Mouse (Mus musculus): Measurements from ENCODE around the gene Cyp3a41b.
"Not testable (repeated sequence)": the region's sequence is repeated elsewhere in the genome, so short reads cannot be mapped to it uniquely, and the experiment has no call there.

Gene Cyp3a41b

GRCm38 (mm10) chr5:145584630-145585029 lies at the start of gene Cyp3a41b:
TSS of gene Cyp3a41b (minus strand) at chr5:145584730.
- DNase-seq (ENCODE audit: low spot score in 2 of 2), result not testable (repeated sequence)

GRCm38 (mm10) chr5:145632286-145632685 lies 47.8 kb upstream of the Cyp3a41b start:
- DNase-seq (ENCODE audit: low spot score in 2 of 2), result not testable (repeated sequence)

- not testable (repeated sequence) for DNase-seq (ENCODE audit: low spot score in 2 of 2)
Observed at GRCm38 (mm10) chr5:145604891-145605290, 20.4 kb upstream of the Cyp3a41b start.

- not testable (repeated sequence) for DNase-seq (ENCODE audit: low spot score in 2 of 2)
Observed at GRCm38 (mm10) chr5:145597851-145598250, 13.3 kb upstream of the Cyp3a41b start.

GRCm38 (mm10) chr5:145577321-145577720 lies 7.2 kb downstream of the Cyp3a41b start:
- DNase-seq (ENCODE audit: low spot score in 2 of 2), result not testable (repeated sequence)

GRCm38 (mm10) chr5:145575660-145576059 lies 8.9 kb downstream of the Cyp3a41b start:
- DNase-seq (ENCODE audit: low spot score in 2 of 2), result not testable (repeated sequence)

GRCm38 (mm10) chr5:145571922-145572321 lies 12.6 kb downstream of the Cyp3a41b start:
- DNase-seq (ENCODE audit: low spot score in 2 of 2), result not testable (repeated sequence)

Data from heart, adult 9 months (tissue).